Mouse (Mus musculus): ENCODE results near the gene Rab23.
"Not testable (repeated sequence)": the region's sequence is repeated elsewhere in the genome, so short reads cannot be mapped to it uniquely, and the experiment has no call there.

The Rab23 gene

DNA sequence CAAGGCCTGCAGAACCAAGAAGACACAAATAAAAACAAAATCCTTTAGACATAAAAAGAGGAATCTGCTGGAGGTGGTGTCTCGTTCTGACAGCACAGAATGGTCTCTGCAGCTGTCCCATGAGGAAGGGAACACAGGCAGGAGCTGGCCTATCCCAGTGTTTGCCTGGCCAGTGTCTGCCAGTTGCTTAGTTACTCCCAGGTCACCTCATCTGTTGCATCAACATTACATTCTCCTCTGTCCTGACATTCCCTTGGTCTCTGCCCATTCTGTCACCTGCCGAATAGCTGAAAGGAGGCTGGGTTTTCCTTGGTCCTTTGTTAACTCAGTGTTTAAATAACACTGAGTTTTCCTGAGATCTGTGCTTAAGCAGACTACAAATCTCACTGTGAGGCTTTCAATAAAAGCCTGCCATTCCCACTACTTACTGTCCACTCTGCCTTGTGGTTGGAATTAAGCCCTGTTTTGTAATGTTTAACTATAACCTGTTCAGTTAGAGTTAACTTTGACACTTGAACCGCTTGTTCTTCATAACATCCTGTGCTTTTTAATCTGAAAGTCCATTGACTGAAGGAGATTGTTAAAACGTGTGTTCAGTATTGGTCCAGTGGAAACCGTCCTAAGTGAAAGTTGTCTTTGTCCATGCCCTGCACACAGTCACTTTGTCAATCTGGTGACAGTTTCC lies 14.5 kb downstream of the Rab23 start:
- no peak for DNase-seq

DNA sequence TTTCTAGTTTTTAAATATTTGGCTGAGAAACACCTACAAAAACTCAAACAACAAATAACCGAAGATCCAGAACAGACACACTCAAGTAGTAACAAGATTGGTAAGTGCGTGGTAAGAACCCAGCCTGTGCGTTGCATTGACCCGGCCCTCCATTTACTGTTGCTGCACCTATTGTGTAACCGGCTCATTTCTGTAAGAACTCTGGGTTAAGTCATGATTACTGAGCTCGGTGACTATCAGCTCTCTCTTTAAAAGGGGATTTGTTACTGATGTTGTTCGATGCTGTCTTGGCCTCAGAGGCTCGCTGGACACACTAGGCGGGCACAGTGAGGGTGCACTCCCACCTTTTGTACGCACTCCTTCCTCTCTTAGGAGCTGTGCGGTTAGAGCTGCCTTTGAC lies 18.6 kb downstream of the Rab23 start:
- no peak for DNase-seq

DNA sequence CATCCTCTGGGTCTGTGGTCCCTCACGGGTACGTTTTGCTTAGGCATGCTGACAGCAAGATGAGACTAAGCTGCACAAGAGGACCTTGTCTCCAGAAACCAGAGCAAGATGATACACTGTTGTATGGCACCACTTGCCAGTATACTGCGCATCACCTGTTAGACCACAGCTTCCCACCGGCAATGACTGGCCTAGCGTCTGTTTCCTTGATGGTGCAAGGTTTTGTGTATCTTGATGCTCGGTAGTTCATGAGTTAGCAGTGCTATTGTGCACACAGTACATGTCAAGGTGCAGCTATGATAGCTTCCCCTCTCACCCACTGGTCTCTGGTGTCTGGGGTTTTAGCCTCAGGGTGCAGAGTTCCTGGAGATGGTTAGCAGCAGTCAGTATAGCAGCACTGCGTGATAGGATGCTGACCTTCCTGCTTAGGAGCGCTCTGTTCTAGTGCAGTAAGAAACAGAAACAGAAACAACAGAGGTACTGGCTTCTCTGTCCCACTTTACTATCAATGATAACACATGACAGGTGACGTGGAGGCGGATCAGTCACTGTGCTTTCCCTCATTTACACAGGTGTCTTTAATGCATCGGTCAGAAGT lies 19.1 kb downstream of the Rab23 start:
- DNase-seq: no peak

DNA sequence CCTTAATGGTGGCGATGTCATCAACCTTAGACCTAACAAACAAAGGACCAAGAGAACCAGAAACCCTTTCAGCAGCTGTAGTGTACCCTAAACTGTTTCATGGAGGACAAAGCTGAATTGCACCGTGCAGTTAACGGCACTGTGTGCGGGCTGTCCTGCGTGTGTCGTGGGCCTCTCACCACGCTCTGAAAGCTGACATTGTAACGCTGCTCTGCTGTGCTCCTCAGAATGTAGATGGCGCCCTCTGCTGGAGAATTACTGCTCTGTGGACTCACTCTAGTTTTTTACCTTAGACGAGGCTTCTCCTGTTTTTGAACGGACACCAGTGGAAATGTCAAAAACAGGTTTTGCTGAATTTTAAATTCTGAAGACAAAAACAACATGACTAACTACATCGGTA lies 19.6 kb downstream of the Rab23 start:
- DNase-seq: peak; percentile 81

DNA sequence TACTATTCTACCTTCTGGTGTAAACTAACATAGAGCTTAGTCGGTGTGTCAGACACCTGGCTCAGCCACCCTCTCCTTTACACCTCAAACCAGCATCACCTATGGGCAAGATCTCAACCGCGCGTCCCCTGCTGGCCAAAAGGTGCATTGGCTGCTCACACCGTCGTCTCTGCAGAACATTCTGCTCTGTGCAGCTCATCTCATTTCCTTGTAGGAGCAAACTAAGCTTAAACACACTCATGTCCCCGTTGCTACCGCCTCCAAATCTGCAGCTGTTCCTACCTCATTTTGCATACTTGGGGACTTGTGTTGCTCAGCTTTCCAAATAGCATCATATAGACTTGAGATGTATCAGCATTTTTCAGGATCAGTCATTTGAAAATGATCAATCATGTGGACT lies 23.2 kb downstream of the Rab23 start:
- DNase-seq: peak; percentile 49

DNA sequence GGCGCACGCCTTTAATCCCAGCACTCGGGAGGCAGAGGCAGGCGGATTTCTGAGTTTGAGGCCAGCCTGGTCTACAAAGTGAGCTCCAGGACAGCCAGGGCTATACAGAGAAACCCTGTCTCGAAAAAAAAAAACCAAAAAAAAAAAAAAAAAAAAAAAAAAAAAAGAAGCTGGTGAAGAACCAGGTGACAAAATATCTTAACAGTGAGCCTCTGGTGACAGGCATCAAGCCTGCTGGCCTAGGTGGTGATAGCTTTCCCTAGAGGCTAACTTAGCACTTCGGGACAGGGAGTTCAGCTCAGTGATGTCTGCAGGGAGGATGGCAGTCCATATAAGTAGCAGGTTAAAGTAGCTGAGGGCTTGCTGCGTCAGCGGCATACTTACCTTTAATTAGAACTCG lies 25.1 kb downstream of the Rab23 start:
- not testable (repeated sequence) for DNase-seq

DNA sequence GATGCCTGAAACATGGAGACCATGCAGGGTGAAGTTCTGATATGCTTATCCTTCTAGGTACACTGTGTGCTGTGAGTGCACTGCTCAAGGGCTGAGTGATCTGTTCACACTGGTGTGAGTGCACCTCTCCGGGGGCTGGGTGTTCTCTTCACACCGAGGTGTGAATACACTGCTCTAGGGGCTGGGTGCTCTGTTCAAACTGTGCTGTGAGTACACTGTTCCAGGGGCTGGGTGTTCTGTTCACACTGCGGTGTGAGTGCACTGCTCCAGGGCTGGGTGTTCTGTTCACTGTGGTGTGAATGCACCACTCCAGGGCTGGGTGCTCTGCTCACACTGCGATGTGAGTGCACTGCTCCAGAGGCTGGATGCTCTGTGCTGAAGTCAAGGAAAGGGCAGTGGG lies 26.2 kb downstream of the Rab23 start:
- no peak for DNase-seq

DNA sequence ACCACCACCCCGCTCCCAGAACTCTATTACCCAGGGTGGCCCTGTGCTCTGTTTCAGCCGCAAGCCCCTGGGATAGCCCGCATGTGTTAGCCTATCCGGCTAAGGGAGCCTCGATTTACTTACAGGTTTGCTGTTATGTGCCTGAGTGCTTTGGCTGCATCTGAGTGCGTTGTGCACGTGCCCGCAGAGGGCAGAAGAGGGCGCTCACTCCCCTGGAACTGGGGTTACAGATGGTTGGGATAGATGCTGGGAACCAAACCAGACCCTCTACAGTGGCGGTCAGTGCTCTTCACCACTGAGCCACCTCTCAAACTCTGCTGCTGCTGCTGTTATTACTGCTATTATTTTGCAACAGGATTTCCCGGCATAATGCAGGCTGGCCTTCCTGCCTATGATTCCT lies 29.4 kb downstream of the Rab23 start:
- DNase-seq: no peak

DNA sequence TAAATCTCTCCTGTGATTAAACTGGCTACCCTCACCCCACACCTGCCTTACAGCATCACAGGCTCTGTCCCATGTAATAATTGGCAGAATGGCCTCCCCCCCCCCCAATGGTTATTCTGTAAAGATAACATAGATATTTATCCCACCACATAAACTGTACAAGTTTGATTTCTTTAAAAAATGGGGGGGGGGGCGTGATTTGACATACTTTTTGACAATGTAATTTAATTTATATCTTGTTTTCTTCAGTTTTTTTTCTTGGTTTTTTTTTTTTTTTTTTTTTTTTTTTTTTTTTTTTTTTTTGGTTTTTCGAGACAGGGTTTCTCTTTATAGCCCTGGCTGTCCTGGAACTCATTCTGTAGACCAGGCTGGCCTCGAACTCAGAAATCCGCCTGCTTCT lies 30.0 kb downstream of the Rab23 start:
- not testable (repeated sequence) for DNase-seq

DNA sequence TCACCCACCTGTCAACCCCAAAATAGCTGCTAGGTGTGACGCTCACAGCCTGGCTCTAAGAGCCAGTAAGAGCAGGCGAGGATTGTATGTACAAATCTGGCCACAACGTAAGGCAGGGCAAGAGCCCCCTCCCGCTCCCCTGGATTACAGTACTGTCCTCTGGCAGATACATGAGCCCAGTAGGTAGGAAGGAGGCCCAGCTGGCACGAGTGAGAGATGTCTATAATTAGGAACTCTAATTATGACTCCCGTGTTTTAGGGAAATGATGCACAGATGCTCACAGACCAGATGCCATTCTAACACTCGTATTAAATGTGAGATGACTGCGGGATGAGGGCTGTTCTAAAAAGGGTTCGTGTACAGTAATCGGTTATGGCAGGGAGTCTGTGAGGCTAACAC lies 31.6 kb downstream of the Rab23 start:
- no peak for DNase-seq

DNA sequence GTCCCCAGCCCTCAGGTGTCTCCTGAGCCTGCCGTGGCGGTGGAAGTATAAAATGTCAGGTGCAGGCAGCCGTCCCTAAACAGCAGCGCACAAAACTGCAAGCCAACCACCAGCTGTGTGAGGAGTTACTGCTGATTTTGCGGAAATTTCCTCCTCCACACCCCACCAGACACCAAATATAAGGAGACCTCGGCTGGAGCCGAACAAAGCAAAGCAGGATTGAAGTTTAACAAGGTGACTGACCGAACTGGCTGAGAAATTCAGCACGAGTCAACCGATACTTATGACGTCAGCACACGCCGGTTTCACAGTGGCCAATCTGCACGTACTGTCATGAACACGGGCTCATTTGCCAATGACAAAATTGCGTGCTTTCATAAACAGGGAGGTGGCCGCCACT lies 34.4 kb downstream of the Rab23 start:
- no peak for DNase-seq

DNA sequence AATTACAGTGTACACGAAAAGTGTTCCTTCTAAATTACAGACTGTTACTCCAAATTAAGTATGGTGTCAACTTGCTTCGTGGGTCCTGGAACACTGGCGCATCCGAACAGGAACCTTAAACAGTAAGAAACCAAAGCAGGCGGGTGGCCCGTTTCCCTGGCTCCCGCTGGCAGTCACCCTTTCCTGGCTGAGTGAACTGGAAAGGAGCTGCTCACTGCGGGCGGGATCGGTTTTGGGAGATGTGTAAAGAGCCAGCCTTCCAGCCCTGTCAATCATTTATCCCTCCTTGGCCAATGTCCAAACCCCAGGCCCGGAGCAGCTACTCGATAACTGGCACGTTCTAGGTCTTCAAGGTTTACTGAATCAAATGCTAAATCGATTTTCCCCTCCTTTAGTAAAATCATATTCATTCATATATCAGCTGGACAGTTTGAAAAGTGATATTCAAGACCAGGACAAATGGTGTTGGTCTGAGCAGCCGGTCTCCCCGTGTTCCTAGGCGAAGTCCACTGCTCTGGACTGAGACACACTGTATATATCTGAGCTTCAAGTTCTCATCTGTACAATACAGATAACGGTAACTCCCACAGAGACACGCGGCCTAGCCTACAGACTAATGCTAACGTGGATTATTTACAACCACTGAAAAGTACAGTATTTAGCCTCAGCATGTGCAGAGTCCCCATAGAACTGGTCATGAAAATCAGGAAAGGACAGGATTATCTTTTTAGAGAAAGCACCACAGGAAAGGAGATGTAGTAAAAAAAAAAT lies 35.5 kb downstream of the Rab23 start:
- no peak for DNase-seq

DNA sequence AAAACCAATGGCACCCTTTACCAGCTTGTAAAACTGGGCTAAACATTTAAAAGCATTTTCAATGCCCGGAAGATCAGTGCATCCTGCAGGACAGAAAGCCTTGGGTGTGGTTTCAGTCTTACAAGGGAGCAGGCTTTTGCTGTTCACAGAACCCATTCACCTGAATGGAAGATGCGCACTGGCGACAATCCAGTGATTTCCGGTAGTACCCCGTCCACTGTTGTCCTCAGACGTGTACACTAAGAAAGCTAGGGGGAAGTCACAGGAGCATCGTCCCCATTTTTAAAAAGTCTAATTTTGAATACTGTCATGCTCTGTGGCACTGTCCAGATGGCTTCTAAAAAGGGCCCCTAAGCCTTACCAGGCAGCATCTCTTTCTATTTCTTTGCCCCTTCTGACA lies 36.1 kb downstream of the Rab23 start:
- no peak for DNase-seq

DNA sequence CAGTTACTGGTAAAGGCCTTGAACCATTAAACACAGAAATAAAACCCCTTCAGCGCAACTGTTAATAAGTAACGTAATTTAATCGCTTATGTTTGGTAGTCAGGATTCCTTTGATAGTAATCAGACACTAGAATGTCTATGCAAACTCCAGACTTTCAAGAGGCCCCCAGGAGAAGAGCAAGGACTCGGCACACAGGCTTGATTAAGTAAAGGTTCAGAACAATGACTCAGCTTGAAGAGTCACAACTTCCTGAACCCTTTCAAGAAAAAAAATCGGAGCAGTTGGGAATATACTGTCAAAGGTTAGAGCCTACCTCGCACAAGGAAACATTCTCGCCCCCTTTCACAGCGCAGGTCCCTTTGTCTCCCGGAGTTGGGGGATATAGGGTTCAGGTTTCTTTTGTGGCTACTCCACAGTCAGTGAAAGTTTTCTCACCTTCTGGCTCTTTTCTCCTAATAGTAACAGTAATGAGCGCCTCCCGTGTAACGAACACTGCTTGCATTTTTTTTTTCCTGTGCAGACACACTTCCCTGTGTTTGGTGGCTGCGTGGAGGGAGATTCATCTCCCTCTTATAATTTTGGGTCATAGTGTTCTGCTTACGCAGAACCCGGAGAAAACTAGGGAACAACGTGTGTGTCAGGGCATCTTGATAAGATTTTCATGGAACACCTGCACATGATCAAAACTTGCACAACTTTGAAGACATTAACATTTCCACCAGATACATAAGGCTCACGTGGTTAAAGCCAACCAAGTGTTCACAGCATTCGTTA lies 36.8 kb downstream of the Rab23 start:
- no peak for DNase-seq

DNA sequence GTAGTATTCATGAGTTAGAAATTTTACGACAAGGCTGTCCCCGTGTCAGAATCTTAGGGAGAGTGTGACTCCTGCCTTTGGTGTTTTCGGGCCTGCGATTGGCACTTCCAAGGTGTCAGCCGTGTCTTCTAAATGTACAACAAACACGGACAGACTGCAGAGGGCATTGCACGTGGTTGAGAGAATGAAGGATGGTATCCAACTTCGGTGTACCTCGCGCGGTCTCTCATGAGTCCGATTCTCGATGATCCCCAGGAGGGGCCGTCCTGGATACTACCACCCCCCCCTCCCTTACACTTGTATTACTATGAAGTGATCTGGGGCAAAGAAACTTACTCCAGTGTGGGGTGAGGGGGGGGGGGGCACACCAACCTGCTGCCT lies 37.3 kb downstream of the Rab23 start:
- DNase-seq: peak; percentile 16

DNA sequence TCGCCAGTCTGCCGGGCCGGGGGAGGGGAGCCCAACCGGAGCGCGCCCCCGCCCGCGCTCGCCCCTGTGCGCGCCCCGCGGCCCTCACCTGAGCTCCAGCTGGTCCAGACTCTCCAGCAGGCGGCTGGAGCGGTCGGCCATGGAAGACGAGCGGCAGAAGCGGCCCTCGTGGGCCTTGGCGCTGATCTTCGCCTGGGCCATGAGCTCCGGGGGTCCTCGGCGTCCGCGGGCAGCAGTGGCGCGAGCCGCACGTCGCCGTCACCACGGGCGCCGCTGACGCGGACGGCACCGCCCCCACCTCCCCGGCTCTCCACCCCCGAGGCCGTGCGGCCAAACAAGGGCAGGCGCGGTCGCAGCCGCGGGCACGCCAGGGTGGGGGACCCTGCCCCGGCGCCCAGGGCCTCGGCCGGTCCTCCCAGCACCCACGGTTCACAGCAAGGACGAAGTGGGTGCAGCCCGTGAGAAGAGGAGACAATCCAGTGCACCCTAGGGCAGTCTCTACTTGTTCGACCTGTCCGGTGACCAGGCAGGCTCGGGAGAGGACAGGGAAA lies 37.9 kb downstream of the Rab23 start, which contains the start of gene Bag2:
Gene Bag2, minus strand, starts transcription at position 305 of the 551 bp plus-strand sequence.
- peak; percentile 58 for DNase-seq

DNA sequence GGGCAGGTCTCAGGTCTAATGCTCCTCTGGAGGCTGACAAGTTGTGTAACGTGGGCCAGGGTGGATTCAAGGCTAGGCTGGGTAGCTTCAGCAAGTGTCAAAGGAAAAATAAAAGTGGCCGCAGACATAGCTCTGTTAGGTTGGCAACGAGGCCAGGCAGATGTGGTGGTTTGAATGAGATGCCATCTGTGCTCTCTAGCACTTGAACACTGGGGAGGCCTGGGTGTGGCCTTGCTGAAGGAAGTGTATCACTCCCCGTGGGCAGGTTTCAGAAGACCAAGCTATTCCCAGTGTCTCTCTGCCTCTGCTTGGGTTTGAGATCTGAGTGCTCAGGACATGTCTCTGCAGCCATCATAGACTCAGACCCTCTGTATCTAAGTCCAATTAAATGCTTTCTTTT lies 38.8 kb downstream of the Rab23 start:
- DNase-seq: peak; percentile 15

DNA sequence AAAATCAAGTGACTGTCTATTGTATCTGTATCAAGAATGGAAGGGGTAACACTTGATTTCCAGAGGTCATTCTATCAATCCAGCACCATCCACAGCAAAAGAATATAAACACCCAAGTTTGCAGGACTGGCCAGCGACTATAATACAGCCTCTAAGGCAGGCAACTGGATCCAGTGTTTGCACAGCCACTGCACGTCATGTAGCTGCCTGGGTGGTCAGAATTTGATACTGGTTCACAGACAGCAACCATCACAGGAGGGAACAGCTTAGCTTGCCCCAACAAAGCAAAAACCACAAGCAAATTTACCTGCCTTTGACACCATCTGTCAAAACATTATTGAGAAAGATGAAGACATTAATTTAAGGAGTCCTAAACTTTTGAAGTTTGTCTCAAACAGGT lies 44.1 kb downstream of the Rab23 start:
- no peak for DNase-seq

DNA sequence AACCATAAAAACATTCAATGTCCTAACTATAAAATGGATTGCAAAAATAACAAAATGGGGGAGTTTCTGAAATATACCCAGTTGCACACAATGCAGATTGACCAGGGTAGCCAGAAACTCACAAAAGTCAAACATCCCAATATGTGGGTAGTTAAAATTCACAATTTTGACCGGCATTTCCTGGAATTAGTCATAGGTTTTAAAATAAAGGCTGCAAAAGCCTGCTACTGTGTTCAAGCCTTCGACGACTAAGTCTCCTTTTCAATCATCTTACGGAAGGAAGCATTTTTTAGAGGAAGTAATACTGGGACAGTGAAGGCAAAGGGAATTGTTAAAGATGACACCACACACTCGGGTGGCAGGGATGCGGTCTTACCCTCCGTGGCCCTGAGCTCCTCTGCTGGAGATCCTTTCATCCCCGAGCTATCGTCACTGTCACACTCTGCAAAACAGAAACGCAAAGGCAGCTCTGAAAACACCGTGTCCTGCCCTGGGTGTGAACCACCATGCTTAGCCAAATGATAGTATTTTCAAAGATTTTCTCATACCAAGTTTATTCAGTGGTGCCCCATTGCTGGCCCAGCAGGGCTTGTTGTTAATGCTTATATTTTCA lies 45.9 kb downstream of the Rab23 start:
- DNase-seq: no peak

DNA sequence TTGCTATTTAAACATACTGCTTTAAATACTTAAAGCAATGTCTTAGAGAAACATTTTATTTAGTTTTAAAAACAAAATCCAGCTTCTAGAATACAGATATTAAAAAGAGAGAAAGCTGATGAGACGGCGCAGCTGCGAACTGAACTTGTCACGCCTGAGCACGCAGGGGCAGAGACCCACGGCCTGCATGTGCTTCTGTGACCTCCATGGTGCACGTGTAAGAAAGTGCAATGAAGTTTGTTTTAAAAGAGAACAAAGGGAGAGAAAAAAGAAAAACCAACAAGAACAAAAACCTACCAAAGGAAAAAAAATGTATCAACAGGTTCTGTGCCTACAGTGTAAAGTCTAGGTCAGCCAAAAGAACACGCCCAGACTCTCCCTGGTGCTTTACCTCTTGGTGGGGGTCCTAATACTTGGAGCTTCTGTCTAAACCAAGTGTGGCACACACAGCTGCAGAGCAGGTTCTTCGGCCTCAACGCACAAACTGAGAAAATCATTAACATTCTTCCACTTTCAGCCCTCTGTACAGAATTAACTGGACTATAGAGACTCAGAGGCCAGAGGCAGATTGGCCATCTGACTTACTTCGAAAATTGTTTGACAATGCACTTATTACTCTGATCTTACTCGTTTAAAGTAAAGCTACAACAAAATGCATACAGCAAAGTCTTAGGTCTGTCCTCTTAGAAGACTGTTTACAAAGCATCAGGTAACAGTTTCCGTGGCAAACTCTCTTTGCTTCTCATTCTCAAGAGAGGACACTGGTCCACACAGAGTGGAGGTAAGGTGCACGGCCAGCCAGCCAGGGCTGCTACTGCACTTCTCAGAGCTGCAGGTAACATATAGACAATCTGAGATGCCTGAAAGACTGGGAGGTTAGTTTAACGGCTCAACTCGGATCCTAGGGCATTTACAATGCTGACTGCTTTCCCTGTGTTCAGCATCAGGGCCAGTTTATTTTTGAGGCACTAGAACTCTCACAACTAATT lies 47.1 kb downstream of the Rab23 start:
- no peak for DNase-seq

DNA sequence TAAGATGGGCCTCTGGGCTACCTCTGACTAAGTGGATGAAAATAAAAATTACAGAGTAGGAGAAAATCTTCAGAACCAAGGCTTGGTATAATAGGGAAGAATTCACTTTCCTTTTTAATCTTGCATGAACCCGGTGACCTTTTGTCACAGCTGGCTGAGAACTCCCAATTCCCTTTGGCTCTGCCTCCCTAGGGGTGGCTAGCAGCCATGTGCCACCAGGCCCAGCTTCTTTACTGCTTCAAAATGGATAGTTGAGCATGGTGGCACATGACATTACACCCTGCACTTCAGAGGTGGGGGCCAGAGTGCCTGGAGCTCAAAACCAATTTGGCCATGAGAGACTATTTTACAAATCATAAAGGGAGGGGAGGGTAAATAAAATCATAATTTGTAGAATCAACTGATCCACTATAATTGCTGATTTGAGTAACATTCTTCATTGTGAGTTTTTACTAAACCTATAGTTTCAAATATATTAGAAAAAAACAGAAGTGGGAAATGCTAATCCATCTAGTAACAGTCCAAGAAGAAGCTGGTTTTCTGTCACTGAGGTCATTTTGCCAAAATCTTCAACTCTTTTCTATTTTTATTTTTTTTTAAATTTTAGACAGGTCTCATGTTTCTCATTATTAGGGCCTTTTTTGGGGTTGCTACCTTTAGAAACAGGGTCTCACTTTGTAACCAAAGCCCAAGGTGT lies 48.6 kb downstream of the Rab23 start:
- DNase-seq: no peak

Measured in thymus, postnatal 14 days (tissue).